Mouse (Mus musculus): Measurements from ENCODE around the gene Mgll.

DNA sequence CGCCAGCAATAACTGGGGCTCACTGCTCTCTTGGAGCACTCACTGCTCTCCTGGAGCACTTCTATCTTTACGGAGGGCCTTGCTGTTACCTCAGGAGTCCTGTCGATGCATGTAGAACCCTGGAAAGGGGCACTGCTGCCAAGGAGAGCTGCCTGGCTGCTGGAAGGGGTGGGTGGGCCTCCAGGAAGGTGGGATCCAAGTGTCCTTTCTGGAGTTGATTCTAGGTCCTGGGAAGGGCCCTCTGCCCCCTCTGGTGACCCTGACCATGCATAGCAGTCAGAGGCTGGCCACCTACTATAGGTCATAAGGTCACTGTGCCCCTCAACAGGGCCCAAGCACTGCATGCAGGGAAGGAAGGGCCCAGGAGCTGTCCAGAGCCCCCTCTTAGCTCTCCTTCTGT lies 102.8 kb downstream of the Mgll start:
- TF ChIP-seq CTCF (IDR thresholded peaks at IDR 0.05; ENCODE audit: borderline replicate concordance, insufficient read depth, low read length) (no peak), POLR2A (IDR thresholded peaks at IDR 0.05; ENCODE audit: low read depth, low read length) (no peak)
